Mouse (Mus musculus) midbrain, embryonic 12.5 days (tissue): ENCODE data around the gene Zfp462. TPM values are rescaled to one million over a fixed set of nuclear protein-coding genes. Genes with fewer than 3 reads are reported as not detected.

Source experiments
- ATAC-seq: fragments of 200-750 bp; cut with Nextera tagmentation; 2 replicates; pipeline ENCODE4 v1.8.0; 2017; ENCODE audit warnings: low read depth, moderate TSS enrichment, moderate library complexity; ENCODE audit not compliant: low FRiP score
- H3K27ac ChIP-seq: fragments of 300-500 bp; sonication (generic); replicated peaks from 2 replicates; pipeline ENCODE4 v1.5.1; 2016; ENCODE audit warnings: mild to moderate bottlenecking
- H3K27me3 ChIP-seq: fragments of 300-500 bp; sonication (generic); 2 replicates; pipeline ENCODE4 v1.6.1; 2016; ENCODE audit warnings: mild to moderate bottlenecking
- H3K36me3 ChIP-seq: fragments of 300-500 bp; sonication (generic); 2 replicates; pipeline ENCODE4 v1.6.1; 2016
- H3K4me1 ChIP-seq: fragments of 300-500 bp; sonication (generic); 2 replicates; pipeline ENCODE4 v1.6.1; 2016
- H3K4me2 ChIP-seq: fragments of 300-500 bp; sonication (generic); replicated peaks from 2 replicates; pipeline ENCODE4 v1.6.1; 2016; ENCODE audit warnings: mild to moderate bottlenecking, moderate library complexity
- H3K4me3 ChIP-seq: fragments of 300-500 bp; sonication (generic); 2 replicates; pipeline ENCODE4 v1.5.1; 2016; ENCODE audit warnings: mild to moderate bottlenecking
- H3K9ac ChIP-seq: fragments of 300-500 bp; sonication (generic); replicated peaks from 2 replicates; pipeline ENCODE4 v1.6.1; 2016; ENCODE audit warnings: mild to moderate bottlenecking, moderate library complexity
- H3K9me3 ChIP-seq: fragments of 300-500 bp; sonication (generic); 2 replicates; pipeline ENCODE4 v1.6.1; 2016; ENCODE audit warnings: mild to moderate bottlenecking
- WGBS: fragments of 180-500 bp; shearing (Covaris S2); methylation state at CpG from one replicate; pipeline ENCODE4 v1.1.7; 2016; 5-methylcytosine and 5-hydroxymethylcytosine counted together
- polyA plus RNA-seq: library from polyadenylated mRNA; unstranded; fragments of >200 nt; fragmentation: Nextera tagmentation; extraction: Ambion mirVana; gene quantifications from 2 replicates; pipeline ENCODE4 v1.2.1, GENCODE M21; 2016

The Zfp462 gene
- polyA plus RNA-seq, 1 experiment from 2014 or later, result 20.2 TPM

- no peaks in the 10 kb centered on the region for H3K4me1 ChIP-seq
- H3K36me3 ChIP-seq, result peaks cover 83% of the 10 kb centered on the region
- ATAC-seq, result no peak
- H3K9ac ChIP-seq, result no peak overlapping the region
- no peaks in the 10 kb centered on the region for H3K27me3 ChIP-seq
- 90% methylated on average over 5 of the region's 5 CpGs for WGBS
- no peak overlapping the region for H3K27ac ChIP-seq
- no peak overlapping the region for H3K4me3 ChIP-seq
- H3K4me2 ChIP-seq, result no peak overlapping the region
- H3K9me3 ChIP-seq, result no peaks in the 10 kb centered on the region
Measured at GRCm38 (mm10) chr4:55058901-55059300, 114.1 kb downstream of the Zfp462 start.

GRCm38 (mm10) chr4:55066341-55067170, 121.7 kb downstream of the Zfp462 start:
- 0 out of 2 replicates have a peak overlapping the region, but pooled peaks have one; percentile 25 for H3K27ac ChIP-seq
- no peak overlapping the region for H3K9ac ChIP-seq
- H3K27me3 ChIP-seq, result no peaks in the 10 kb centered on the region
- 77% methylated on average over 17 of the region's 17 CpGs for WGBS
- H3K4me1 ChIP-seq, result no peaks in the 10 kb centered on the region
- ATAC-seq, result no peak
- H3K4me2 ChIP-seq, result no peak overlapping the region
- H3K36me3 ChIP-seq, result peaks cover 85% of the 10 kb centered on the region
- H3K4me3 ChIP-seq, result no peak overlapping the region
- no peaks in the 10 kb centered on the region for H3K9me3 ChIP-seq

DNA sequence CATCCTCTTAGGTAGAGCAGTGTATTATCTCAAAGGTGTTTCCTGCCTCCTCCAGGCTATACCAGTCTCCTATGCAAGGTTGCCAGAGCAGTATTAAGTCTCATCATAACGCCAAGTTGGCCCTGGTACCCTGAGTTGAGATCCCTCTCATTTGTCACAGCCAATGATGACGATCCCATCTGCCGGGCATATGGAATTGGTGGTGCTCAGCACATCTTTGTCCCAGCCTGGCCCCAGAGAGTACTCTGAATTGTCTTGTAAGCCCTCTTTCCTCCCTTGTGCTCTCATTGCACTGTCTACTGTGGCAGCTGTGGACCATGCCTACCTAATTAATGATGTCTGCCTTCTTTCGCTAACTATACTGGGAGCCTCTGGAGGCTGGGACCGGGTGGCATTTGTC, 126.7 kb downstream of the Zfp462 start:
- peaks cover 85% of the 10 kb centered on the region for H3K36me3 ChIP-seq
- H3K4me2 ChIP-seq, result no peak overlapping the region
- peak; percentile 87 for ATAC-seq
- H3K27ac ChIP-seq, result no peak overlapping the region
- peaks cover 1% of the 10 kb centered on the region for H3K4me1 ChIP-seq
- H3K4me3 ChIP-seq, result no peak overlapping the region
- H3K27me3 ChIP-seq, result no peaks in the 10 kb centered on the region
- 75% methylated on average over 5 of the region's 5 CpGs for WGBS
- no peak overlapping the region for H3K9ac ChIP-seq
- H3K9me3 ChIP-seq, result no peaks in the 10 kb centered on the region

- peaks cover 21% of the 10 kb centered on the region for H3K4me1 ChIP-seq
- 20% methylated on average over 11 of the region's 11 CpGs for WGBS
- no peaks in the 10 kb centered on the region for H3K9me3 ChIP-seq
- peaks cover 72% of the 10 kb centered on the region for H3K36me3 ChIP-seq
- peak overlapping the region; percentile 15; the same call in 1 of the 2 replicates for H3K4me2 ChIP-seq
- no peak overlapping the region for H3K4me3 ChIP-seq
- H3K9ac ChIP-seq, result no peak overlapping the region
- no peaks in the 10 kb centered on the region for H3K27me3 ChIP-seq
- H3K27ac ChIP-seq, result peak overlapping the region; percentile 79
- peak; percentile 82 for ATAC-seq
Measured at GRCm38 (mm10) chr4:55077133-55077889, 132.5 kb downstream of the Zfp462 start.

DNA sequence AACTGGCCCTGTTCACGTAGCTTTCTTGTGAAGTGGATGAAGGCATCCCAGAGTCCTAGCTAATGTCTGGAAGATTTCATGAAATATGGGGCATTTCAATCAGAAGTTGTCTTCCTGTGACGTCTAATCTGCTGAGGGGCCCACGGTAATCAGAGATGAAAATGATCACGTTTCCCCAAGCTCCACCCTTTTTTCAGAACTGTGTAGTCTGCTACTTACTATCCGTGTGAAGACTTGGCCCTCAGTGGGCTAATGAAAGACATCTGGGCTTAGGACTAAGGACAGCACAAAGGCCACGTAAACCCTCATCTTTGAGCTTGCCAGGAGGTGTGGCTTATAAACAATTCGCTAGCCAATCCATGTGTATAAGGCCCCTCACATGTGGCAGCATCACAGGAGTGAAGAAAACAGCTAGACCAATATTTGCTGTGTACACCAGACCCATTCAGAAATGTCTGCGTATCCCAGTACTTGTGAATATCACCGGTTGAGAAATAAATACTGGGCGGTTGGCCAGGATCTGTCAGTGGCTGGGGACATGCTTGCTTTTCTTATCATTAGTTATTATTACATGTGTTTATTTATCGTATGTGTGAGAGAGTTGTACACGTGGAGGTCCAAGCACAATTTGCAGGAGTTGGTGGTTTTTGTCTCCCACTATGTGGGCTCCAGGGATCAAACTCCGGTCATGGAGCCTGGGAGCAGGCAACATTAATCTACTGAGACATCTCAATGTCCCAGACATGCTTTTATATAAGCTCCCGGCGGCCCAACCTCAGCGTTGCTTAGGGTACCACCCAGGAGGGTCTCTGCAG, 133.3 kb downstream of the Zfp462 start:
- peak; percentile 74 for ATAC-seq
- Histone ChIP-seq H3K9me3 (no peaks in the 10 kb centered on the region), H3K36me3 (peaks cover 69% of the 10 kb centered on the region), H3K27me3 (no peaks in the 10 kb centered on the region), H3K9ac (no peak overlapping the region), H3K4me1 (peaks cover 21% of the 10 kb centered on the region), H3K4me2 (peak overlapping the region; percentile 15; the same call in 1 of the 2 replicates), H3K4me3 (no peak overlapping the region), H3K27ac (peak overlapping the region; percentile 79)
- 51% methylated on average over 16 of the region's 16 CpGs for WGBS

DNA sequence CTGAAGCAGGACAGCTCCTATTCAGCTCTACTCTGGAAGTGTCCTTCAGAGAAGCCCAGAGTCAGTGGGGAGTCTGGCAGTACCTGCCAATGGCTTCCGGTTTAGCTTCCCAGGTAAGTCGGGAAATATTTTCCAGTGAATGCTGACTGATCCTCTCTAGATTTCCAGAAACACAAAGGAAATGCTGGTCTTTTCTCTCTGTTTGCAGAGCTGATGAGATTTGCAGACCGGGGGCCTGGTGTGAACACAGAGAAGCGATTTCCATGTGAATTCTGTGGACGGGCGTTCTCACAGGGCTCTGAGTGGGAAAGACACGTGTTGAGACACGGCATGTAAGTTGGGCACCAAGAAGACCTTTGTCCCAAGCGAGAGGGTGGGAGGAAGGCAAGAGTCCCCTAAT, 134.2 kb downstream of the Zfp462 start:
- H3K9ac ChIP-seq, result no peak overlapping the region
- no peaks in the 10 kb centered on the region for H3K27me3 ChIP-seq
- WGBS, result 81% methylated on average over 9 of the region's 9 CpGs
- peaks cover 67% of the 10 kb centered on the region for H3K36me3 ChIP-seq
- H3K27ac ChIP-seq, result peak overlapping the region; percentile 79; the same call in 1 of the 2 replicates
- no peak for ATAC-seq
- H3K4me2 ChIP-seq, result no peak overlapping the region
- peaks cover 21% of the 10 kb centered on the region for H3K4me1 ChIP-seq
- no peak overlapping the region for H3K4me3 ChIP-seq
- no peaks in the 10 kb centered on the region for H3K9me3 ChIP-seq

DNA sequence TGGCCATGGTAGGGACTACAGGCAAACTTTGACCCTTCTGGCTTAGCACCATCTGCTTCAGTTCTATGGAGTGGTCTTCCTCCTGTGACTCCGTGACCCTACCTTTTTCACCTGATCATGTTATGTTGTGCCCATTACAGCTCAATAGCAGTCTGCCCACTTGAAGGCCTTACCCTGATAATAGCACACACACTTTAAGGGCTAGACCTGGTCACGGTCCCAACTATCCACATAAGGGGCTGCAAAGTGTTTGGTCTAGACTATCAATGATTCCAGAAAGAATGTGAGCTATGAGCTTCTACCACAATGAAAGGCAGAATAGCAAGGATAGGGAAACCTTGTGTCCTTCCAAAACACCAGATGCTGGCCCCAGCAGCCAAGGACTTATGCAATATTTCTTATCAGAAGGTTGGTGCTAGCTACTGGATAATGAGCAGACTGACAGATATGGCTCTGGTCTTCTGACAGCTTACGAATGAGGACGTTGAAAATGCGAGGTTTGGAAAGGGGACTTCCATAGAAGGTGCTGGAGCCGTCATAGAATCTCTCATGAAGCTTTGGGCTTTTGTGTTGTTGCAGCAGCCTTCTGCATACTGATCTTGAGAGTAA, 139.3 kb downstream of the Zfp462 start:
- Histone ChIP-seq H3K9ac (no peak overlapping the region), H3K4me3 (no peak overlapping the region), H3K36me3 (peaks cover 43% of the 10 kb centered on the region), H3K9me3 (no peaks in the 10 kb centered on the region), H3K27me3 (no peaks in the 10 kb centered on the region), H3K27ac (0 out of 2 replicates have a peak overlapping the region, but pooled peaks have one; percentile 10), H3K4me2 (no peak overlapping the region), H3K4me1 (peaks cover 8% of the 10 kb centered on the region)
- WGBS, result 92% methylated on average over 6 of the region's 6 CpGs
- peak; percentile 34; the same call in 1 of the 2 replicates for ATAC-seq

DNA sequence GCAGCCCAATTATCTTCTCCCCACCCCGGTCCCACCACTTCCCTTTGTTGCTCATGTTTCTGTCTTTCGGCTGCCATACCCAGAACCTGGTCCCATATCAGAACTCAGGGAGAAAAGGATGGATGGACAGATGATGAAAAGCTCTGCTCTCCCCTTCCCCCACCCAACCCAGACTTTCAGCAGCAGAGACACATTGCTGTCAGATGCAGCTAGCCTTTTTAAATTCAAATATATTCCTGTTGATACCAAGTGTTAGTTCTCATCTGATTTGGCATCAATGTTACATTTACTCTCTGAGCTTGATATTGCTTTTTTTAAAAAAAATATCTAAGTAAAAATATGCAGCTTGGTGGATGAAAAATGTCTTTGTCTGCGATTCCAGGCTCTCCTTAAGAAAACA, 143.3 kb downstream of the Zfp462 start:
- peak overlapping the region; percentile 39; the same call in 1 of the 2 replicates for H3K27ac ChIP-seq
- ATAC-seq, result no peak
- 93% methylated on average over 3 of the region's 3 CpGs for WGBS
- H3K9ac ChIP-seq, result no peak overlapping the region
- no peaks in the 10 kb centered on the region for H3K27me3 ChIP-seq
- peaks cover 11% of the 10 kb centered on the region for H3K4me1 ChIP-seq
- H3K9me3 ChIP-seq, result no peaks in the 10 kb centered on the region
- peaks cover 13% of the 10 kb centered on the region for H3K36me3 ChIP-seq
- H3K4me3 ChIP-seq, result no peak overlapping the region
- no peak overlapping the region for H3K4me2 ChIP-seq

DNA sequence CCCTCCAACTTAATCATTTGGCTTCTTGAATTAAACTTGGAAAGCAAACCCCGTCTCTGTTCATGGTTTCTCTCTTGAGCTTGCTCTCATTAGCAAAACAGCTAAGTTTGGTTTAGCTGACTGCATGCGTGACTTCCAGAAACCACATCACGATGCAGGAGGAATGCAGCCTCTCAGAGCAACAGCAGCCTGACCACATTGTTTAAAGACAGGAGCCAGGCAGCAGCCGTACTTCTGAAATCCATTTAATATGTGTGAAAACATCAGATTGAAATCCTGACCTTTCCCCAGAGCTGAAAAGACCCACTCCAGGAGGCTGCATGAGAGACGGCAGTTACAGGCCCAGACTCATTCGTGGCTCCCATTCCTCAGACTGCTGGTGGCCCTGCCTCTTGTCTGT, 144.1 kb downstream of the Zfp462 start:
- H3K4me1 ChIP-seq, result peaks cover 11% of the 10 kb centered on the region
- 25% methylated on average over 6 of the region's 6 CpGs for WGBS
- no peak overlapping the region; the same call in 1 of the 2 replicates for H3K9ac ChIP-seq
- H3K36me3 ChIP-seq, result peaks cover 7% of the 10 kb centered on the region
- no peaks in the 10 kb centered on the region for H3K9me3 ChIP-seq
- no peak overlapping the region for H3K4me2 ChIP-seq
- H3K4me3 ChIP-seq, result no peak overlapping the region
- no peak for ATAC-seq
- no peaks in the 10 kb centered on the region for H3K27me3 ChIP-seq
- 0 out of 2 replicates have a peak overlapping the region, but pooled peaks have one; percentile 39 for H3K27ac ChIP-seq

- H3K9me3 ChIP-seq, result no peaks in the 10 kb centered on the region
Measured at GRCm38 (mm10) chr4:55097157-55097556, 152.3 kb downstream of the Zfp462 start.

DNA sequence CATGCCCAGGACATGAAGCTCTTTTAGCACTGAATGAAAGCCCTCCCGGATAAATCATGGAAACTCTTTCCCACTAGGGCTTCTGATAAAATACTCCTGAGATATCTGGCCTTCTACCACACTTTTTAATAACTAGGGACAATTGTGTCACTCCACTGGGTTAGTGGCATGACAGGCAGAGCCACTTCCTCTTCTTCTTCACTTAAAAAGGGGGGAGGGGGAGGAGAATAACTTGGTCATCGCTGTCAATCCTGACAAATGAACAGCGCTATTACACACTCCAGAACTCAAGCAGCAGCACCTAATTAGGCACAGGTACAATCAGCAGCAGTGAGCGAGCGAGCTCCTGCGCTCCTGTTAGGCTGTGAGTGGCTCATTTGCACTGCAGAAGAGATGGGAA, 153.5 kb downstream of the Zfp462 start:
- Histone ChIP-seq H3K27me3 (no peaks in the 10 kb centered on the region), H3K4me2 (no peak overlapping the region), H3K9ac (no peak overlapping the region), H3K9me3 (no peaks in the 10 kb centered on the region), H3K36me3 (no peaks in the 10 kb centered on the region), H3K4me3 (no peak overlapping the region), H3K27ac (no peak overlapping the region), H3K4me1 (no peaks in the 10 kb centered on the region)
- 50% methylated on average over 6 of the region's 6 CpGs for WGBS
- no peak for ATAC-seq

More at GRCm38 (mm10) chr4:55097157-55097556, 152.3 kb downstream of the Zfp462 start:
- no peaks in the 10 kb centered on the region for H3K27me3 ChIP-seq
- no peak overlapping the region for H3K9ac ChIP-seq
- no peak overlapping the region for H3K4me3 ChIP-seq
- H3K36me3 ChIP-seq, result no peaks in the 10 kb centered on the region
- no peak for ATAC-seq
- 39% methylated on average over 2 of the region's 2 CpGs for WGBS
- no peak overlapping the region for H3K27ac ChIP-seq
- H3K4me1 ChIP-seq, result no peaks in the 10 kb centered on the region
- H3K4me2 ChIP-seq, result no peak overlapping the region
